Mouse (Mus musculus): ENCODE measurements around the gene Slc27a4.

Slc27a4 gene

GRCm38 (mm10) chr2:29826318-29826925, 24.0 kb downstream of the Slc27a4 start:
- no peak for DNase-seq

- peak; percentile 96 for DNase-seq
Measured at GRCm38 (mm10) chr2:29826926-29827708, 24.7 kb downstream of the Slc27a4 start.

- DNase-seq, result no peak
Measured at GRCm38 (mm10) chr2:29827709-29828024, 25.2 kb downstream of the Slc27a4 start.

GRCm38 (mm10) chr2:29831106-29831505, 28.7 kb downstream of the Slc27a4 start:
- peak; percentile 49 for DNase-seq

- DNase-seq, result no peak
Measured at GRCm38 (mm10) chr2:29833796-29834195, 31.4 kb downstream of the Slc27a4 start.

GRCm38 (mm10) chr2:29835391-29835899, 33.0 kb downstream of the Slc27a4 start:
- no peak for DNase-seq

GRCm38 (mm10) chr2:29839460-29839859, 37.0 kb downstream of the Slc27a4 start:
- no peak for DNase-seq

GRCm38 (mm10) chr2:29843231-29844105, 41.0 kb downstream of the Slc27a4 start:
- no peak for DNase-seq

- DNase-seq, result no peak
Measured at GRCm38 (mm10) chr2:29844115-29844514, 41.7 kb downstream of the Slc27a4 start.

- no peak for DNase-seq
Measured at GRCm38 (mm10) chr2:29844661-29845060, 42.2 kb downstream of the Slc27a4 start.

- DNase-seq, result no peak
Measured at GRCm38 (mm10) chr2:29845636-29846035, 43.2 kb downstream of the Slc27a4 start.

- no peak for DNase-seq
Measured at GRCm38 (mm10) chr2:29846061-29846853, 43.8 kb downstream of the Slc27a4 start.

GRCm38 (mm10) chr2:29846911-29847310, 44.5 kb downstream of the Slc27a4 start:
- no peak for DNase-seq

- no peak for DNase-seq
Measured at GRCm38 (mm10) chr2:29849041-29849440, 46.6 kb downstream of the Slc27a4 start.

GRCm38 (mm10) chr2:29849841-29850480, 47.5 kb downstream of the Slc27a4 start:
- DNase-seq, result no peak

GRCm38 (mm10) chr2:29852957-29853485, 50.6 kb downstream of the Slc27a4 start:
- no peak for DNase-seq

- DNase-seq, result no peak
Measured at GRCm38 (mm10) chr2:29853736-29854135, 51.3 kb downstream of the Slc27a4 start.

- DNase-seq, result no peak
Measured at GRCm38 (mm10) chr2:29855585-29856210, 53.3 kb downstream of the Slc27a4 start.

- DNase-seq, result peak; percentile 49
Measured at GRCm38 (mm10) chr2:29856451-29857260, 54.2 kb downstream of the Slc27a4 start.

GRCm38 (mm10) chr2:29857341-29857740, 54.9 kb downstream of the Slc27a4 start:
- no peak for DNase-seq

Data from cerebellum, adult 11-12 months (tissue).